Mouse (Mus musculus) hindbrain, embryonic 11.5 days (tissue): ENCODE results near the gene Ankar. TPM values are rescaled to one million over a fixed set of nuclear protein-coding genes. Genes with fewer than 3 reads are reported as not detected.

ENCODE experiments used
- ATAC-seq: fragments of 200-750 bp; cut with Nextera tagmentation; 2 replicates; pipeline ENCODE4 v1.8.0; 2017; ENCODE audit warnings: mild to moderate bottlenecking, moderate TSS enrichment, moderate library complexity; ENCODE audit not compliant: low FRiP score
- DNase-seq: peaks from one replicate; pipeline ENCODE4 v3.0.0-alpha.2; 2015; ENCODE audit warnings: low spot score
- H3K27ac ChIP-seq: fragments of 300-500 bp; sonication (generic); 2 replicates; pipeline ENCODE4 v1.5.1; 2014; ENCODE audit warnings: mild to moderate bottlenecking, low read depth, low read length
- H3K27me3 ChIP-seq: fragments of 300-500 bp; sonication (generic); 2 replicates; pipeline ENCODE4 v1.6.1; 2014; ENCODE audit warnings: mild to moderate bottlenecking, low read length, moderate library complexity, mixed read lengths; ENCODE audit not compliant: control insufficient read depth, insufficient read depth
- H3K36me3 ChIP-seq: fragments of 300-500 bp; sonication (generic); 2 replicates; pipeline ENCODE4 v1.6.1; 2014; ENCODE audit warnings: mild to moderate bottlenecking, low read length, moderate library complexity, mixed read lengths; ENCODE audit not compliant: control insufficient read depth, insufficient read depth
- H3K4me1 ChIP-seq: fragments of 300-500 bp; sonication (generic); replicated peaks from 2 replicates; pipeline ENCODE4 v1.6.1; 2014; ENCODE audit warnings: low read length, mixed read lengths; ENCODE audit not compliant: control insufficient read depth, insufficient read depth
- H3K4me2 ChIP-seq: fragments of 300-500 bp; sonication (generic); replicated peaks from 2 replicates; pipeline ENCODE4 v1.6.1; 2014; ENCODE audit warnings: mild to moderate bottlenecking, low read depth, low read length
- H3K4me3 ChIP-seq: fragments of 300-500 bp; sonication (generic); 2 replicates; pipeline ENCODE4 v1.5.1; 2014; ENCODE audit warnings: low read depth, low read length
- H3K9ac ChIP-seq: fragments of 300-500 bp; sonication (generic); 2 replicates; pipeline ENCODE4 v1.6.1; 2014; ENCODE audit warnings: low read depth, low read length
- H3K9me3 ChIP-seq: fragments of 300-500 bp; sonication (generic); 2 replicates; pipeline ENCODE4 v1.6.1; 2016; ENCODE audit warnings: low read length; ENCODE audit not compliant: control insufficient read depth
- WGBS: fragments of 180-500 bp; shearing (Covaris S2); extraction: QIAGEN DNeasy Blood & Tissue Kit; methylation state at CpG from one replicate; pipeline ENCODE4 v1.1.7; 2014; 5-methylcytosine and 5-hydroxymethylcytosine counted together
- polyA plus RNA-seq: library from polyadenylated mRNA; unstranded; fragments of >200 nt; fragmentation: Nextera tagmentation; extraction: Ambion mirVana; gene quantifications from 2 replicates; pipeline ENCODE4 v1.2.1, GENCODE M21; 2014

The Ankar gene
- polyA plus RNA-seq, 1 experiment from 2014 or later = 0.05 TPM

DNA sequence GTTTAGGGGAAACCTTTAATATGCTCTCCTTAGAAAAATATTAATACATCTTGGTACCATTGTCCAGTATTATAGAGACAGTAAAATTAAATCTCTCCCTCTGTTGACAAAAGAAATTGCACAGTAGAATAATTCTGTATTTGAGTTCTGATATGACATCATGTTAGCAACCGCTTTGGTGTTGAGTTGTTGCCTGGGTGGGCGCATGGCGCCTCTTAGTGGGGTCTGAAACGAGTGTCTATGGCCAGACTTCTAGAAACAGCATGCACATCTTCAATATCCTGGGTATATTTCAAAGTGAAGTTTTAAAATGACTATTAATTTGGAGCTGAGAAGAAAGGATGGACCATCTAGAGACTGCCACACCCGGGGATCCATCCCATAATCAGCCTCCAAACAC is 97.6 kb downstream of the Ankar start:
- Histone ChIP-seq H3K27ac (no peak overlapping the region), H3K36me3 (no peaks in the 10 kb centered on the region), H3K4me1 (no peaks in the 10 kb centered on the region), H3K4me3 (no peak overlapping the region), H3K27me3 (no peaks in the 10 kb centered on the region), H3K4me2 (no peak overlapping the region), H3K9me3 (no peaks in the 10 kb centered on the region), H3K9ac (no peak overlapping the region)
- DNase-seq (no peak), ATAC-seq (no peak)
- 93% methylated on average over 5 of the region's 5 CpGs for WGBS

DNA sequence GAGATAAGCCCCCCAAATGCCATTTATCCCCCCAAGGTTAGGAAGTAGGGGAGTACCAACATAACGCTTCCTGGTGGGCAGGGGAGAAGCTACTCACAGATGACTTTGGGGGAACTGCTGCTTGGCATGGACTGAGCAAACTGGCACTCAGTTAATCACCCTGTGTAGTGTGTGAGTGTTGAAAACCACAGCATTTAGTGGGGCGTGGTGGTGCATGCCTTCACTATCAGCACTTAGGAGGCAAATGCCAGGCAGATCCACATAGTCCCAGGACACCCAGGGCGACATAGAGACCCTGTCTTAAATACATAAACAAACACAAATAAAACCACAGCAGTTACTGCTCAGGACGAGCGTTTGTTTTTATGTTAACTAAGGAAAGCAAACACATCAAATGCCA is 98.2 kb downstream of the Ankar start:
- Histone ChIP-seq H3K4me3 (no peak overlapping the region), H3K9me3 (no peaks in the 10 kb centered on the region), H3K27me3 (no peaks in the 10 kb centered on the region), H3K36me3 (no peaks in the 10 kb centered on the region), H3K4me2 (no peak overlapping the region), H3K9ac (no peak overlapping the region), H3K27ac (no peak overlapping the region), H3K4me1 (no peaks in the 10 kb centered on the region)
- ATAC-seq (no peak), DNase-seq (no peak)
- 85% methylated on average over 5 of the region's 5 CpGs for WGBS

DNA sequence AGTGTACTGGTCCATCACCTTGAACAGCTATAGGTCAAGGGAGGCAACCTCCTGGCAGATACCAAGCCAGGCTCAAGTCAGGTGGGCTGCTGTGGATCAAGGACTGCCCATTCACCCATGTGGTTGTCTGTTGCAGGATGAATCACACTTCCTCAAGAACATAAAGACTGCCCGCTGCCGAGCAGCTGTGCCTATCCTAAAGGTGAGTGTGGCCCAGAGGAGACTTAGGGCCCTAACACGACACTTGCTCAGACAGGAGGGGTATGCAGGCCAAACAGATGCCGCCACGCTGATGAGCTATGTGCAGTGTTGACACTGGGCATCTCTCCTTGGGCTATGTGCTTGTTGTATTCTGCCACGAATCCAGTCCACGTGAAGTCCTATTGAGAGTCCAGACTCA is 99.1 kb downstream of the Ankar start:
- Histone ChIP-seq H3K4me2 (no peak overlapping the region), H3K27ac (no peak overlapping the region), H3K4me3 (no peak overlapping the region), H3K36me3 (no peaks in the 10 kb centered on the region), H3K9ac (no peak overlapping the region), H3K27me3 (no peaks in the 10 kb centered on the region), H3K4me1 (no peaks in the 10 kb centered on the region), H3K9me3 (no peaks in the 10 kb centered on the region)
- DNase-seq = no peak
- no peak for ATAC-seq
- 95% methylated on average over 7 of the region's 7 CpGs for WGBS

- no peak overlapping the region for H3K4me3 ChIP-seq
- no peaks in the 10 kb centered on the region for H3K27me3 ChIP-seq
- no peaks in the 10 kb centered on the region for H3K4me1 ChIP-seq
- no peak overlapping the region for H3K4me2 ChIP-seq
- 93% methylated on average over 5 of the region's 5 CpGs for WGBS
- no peak overlapping the region for H3K27ac ChIP-seq
- H3K36me3 ChIP-seq = no peaks in the 10 kb centered on the region
- no peak for DNase-seq
- H3K9me3 ChIP-seq = no peaks in the 10 kb centered on the region
- no peak for ATAC-seq
- no peak overlapping the region for H3K9ac ChIP-seq
These were observed 99.6 kb downstream of the Ankar start for GRCm38 (mm10) chr1:72600778-72601177.

DNA sequence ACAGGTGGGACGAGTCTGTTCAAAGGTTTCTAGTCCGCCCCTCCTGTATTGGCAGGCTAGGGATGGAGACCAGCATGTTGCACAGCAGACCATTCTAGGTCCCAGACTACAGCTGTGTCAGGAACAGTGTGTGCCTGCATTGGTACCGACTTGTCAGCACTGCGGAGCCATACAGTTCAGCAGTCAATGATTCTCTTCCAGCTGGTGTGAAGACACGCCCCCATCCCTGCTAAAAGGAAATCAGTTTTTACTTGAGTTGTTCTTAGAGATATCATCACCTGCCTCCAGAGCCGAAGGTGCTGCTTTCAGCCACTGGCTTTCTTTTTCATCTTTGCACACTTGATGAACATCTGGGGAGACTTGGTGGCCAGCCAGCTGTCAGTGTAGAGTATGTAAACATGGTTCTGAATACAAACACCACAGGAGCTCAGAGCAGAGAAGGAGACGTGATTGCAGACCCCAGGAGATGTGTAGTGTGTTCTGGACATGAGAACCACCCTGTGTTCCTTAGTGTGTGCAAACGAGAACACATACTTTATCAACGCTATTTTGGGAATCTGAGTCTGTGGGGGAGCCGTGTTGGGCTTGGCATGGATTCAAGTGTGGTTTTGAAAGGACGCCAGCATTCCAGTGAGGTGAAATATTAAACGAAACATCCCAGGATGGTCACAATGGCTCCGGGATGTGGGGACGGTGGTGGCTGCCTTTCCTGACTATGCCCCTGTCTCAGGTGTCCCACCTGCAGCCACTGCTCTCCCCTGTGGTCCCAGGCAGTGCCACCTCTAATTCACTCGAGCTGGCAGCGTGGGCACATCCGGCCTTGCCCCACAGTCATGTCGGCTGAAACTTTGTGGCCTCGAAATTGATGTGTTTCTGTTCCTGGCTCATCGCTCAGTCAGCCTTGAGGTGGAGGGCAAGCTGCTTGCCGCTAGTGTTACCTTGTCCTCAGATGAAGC is 101.0 kb downstream of the Ankar start:
- Histone ChIP-seq H3K9me3 (no peaks in the 10 kb centered on the region), H3K4me1 (no peaks in the 10 kb centered on the region), H3K4me3 (no peak overlapping the region), H3K27me3 (no peaks in the 10 kb centered on the region), H3K36me3 (no peaks in the 10 kb centered on the region), H3K4me2 (no peak overlapping the region), H3K9ac (no peak overlapping the region), H3K27ac (no peak overlapping the region)
- 87% methylated on average over 21 of the region's 21 CpGs for WGBS
- DNase-seq (no peak), ATAC-seq (no peak)

GRCm38 (mm10) chr1:72596231-72596630 is 104.1 kb downstream of the Ankar start:
- Histone ChIP-seq H3K4me2 (no peak overlapping the region), H3K27ac (no peak overlapping the region), H3K9ac (no peak overlapping the region), H3K27me3 (no peaks in the 10 kb centered on the region), H3K4me1 (no peaks in the 10 kb centered on the region), H3K4me3 (no peak overlapping the region), H3K9me3 (no peaks in the 10 kb centered on the region), H3K36me3 (no peaks in the 10 kb centered on the region; the same call in 1 of the 2 replicates)
- no peak for ATAC-seq
- WGBS = 94% methylated on average over 5 of the region's 5 CpGs
- no peak for DNase-seq

GRCm38 (mm10) chr1:72595686-72596085 is 104.7 kb downstream of the Ankar start:
- ATAC-seq = no peak
- Histone ChIP-seq H3K9me3 (no peaks in the 10 kb centered on the region), H3K4me1 (no peaks in the 10 kb centered on the region), H3K36me3 (no peaks in the 10 kb centered on the region; the same call in 1 of the 2 replicates), H3K4me3 (no peak overlapping the region), H3K4me2 (no peak overlapping the region), H3K27ac (no peak overlapping the region), H3K27me3 (no peaks in the 10 kb centered on the region), H3K9ac (no peak overlapping the region)
- DNase-seq = no peak
- WGBS = 90% methylated on average over 12 of the region's 12 CpGs

DNA sequence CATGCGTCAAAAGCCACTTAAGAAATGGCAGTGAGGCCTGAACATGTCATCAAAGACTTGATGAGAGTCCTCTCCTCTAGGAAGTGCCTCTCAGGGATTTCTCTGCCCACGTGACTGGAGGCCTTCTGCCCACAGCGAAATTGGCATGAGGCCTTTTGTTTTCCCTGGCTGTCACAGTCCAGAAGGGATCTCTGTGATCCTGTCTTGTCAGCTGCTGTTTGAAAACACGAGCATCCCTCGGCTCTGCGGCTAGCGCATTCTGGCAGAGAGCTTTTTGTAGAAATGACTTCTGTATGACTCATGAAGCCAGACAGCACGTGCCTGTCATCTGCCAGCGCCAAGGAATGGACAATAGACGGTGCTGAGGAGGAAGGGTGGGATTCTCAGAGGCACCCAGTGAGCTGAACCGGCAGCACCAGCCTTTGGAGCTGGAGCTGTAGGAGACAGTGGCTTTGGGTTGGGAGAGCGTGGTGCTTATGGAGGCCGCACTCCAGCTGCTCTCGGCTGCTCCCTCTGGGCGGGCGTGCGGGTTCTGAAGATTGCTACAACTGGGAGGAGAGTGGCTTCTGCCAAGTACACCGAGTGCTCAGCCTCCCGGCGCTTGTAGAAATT is 106.9 kb downstream of the Ankar start:
- H3K9me3 ChIP-seq = no peaks in the 10 kb centered on the region
- no peak overlapping the region for H3K27ac ChIP-seq
- H3K4me2 ChIP-seq = no peak overlapping the region
- DNase-seq = no peak
- 85% methylated on average over 20 of the region's 20 CpGs for WGBS
- no peak; the same call in 1 of the 2 replicates for ATAC-seq
- peaks cover 5% of the 10 kb centered on the region; the same call in 1 of the 2 replicates for H3K36me3 ChIP-seq
- H3K27me3 ChIP-seq = no peaks in the 10 kb centered on the region
- no peak overlapping the region for H3K9ac ChIP-seq
- H3K4me1 ChIP-seq = no peaks in the 10 kb centered on the region
- H3K4me3 ChIP-seq = no peak overlapping the region
